Mouse (Mus musculus): Measurements from ENCODE around the gene Tex2. TPM values are rescaled to one million over a fixed set of nuclear protein-coding genes. Genes with fewer than 3 reads are reported as not detected.

The Tex2 gene
- polyA plus RNA-seq, 1 experiment from 2014 or later: 18.3 TPM

DNA sequence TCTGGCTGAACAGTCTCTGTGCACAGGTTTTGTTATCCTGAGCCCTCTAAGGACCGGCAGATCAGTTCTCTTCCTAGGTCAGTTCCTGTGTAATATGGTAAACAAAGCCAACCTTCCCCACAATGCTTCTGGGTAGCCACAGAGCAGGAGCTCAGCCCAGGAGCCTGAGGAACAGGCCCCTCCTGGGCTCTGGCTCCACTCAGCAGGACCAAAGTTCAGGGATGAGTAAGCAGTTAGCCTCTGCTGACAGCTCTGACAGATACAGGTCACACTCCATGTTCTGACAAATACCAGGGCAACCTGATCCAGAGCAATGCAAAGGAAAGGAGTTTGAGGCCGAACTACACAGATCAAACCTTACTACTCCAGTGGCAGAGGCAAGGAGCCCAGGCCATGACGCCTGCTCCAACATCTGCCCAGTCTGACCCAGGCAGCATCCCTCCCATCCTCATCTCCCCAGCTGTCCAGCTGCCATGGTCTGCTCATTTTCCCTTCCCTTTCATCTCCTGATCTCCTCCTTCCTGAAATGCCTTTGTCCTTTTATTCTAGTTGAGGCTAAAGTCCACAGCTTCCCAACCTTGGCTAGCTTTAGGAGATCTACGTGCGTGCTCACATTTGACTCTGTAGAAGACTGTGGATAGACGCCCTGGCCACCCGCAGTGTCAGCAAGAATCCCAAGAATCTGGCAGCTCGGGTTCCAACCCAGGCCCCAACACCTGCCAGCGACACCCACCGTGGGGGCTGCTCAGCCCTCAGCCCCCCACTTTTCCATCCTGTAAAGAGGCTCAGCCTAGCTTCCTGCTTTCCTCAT, 57.2 kb downstream of the Tex2 start:
- Histone ChIP-seq H3K4me2 (replicated peaks) (no peak overlapping the region), H3K36me3 (no peaks in the 10 kb centered on the region; the same call in 1 of the 2 replicates), H3K4me3 (replicated peaks) (no peak overlapping the region), H3K27me3 (no peaks in the 10 kb centered on the region), H3K9me3 (no peaks in the 10 kb centered on the region), H3K4me1 (replicated peaks) (peaks cover 15% of the 10 kb centered on the region), H3K9ac (replicated peaks) (no peak overlapping the region), H3K27ac (no peak overlapping the region)
- ATAC-seq: no peak
- 52% methylated on average over 10 of the region's 10 CpGs for WGBS

- ATAC-seq: no peak
- no peaks in the 10 kb centered on the region for H3K9me3 ChIP-seq
- no peak overlapping the region for H3K4me2 ChIP-seq (replicated peaks)
- peaks cover 28% of the 10 kb centered on the region for H3K36me3 ChIP-seq
- no peak overlapping the region for H3K27ac ChIP-seq
- H3K4me1 ChIP-seq (replicated peaks): no peaks in the 10 kb centered on the region
- no peak overlapping the region for H3K9ac ChIP-seq (replicated peaks)
- H3K27me3 ChIP-seq: no peaks in the 10 kb centered on the region
- no peak overlapping the region for H3K4me3 ChIP-seq (replicated peaks)
- 96% methylated on average over 4 of the region's 4 CpGs for WGBS
Observed at GRCm38 (mm10) chr11:106550398-106550797, 62.8 kb downstream of the Tex2 start.

GRCm38 (mm10) chr11:106546081-106546480, 67.1 kb downstream of the Tex2 start:
- Histone ChIP-seq H3K9me3 (no peaks in the 10 kb centered on the region), H3K4me2 (replicated peaks) (no peak overlapping the region), H3K27me3 (no peaks in the 10 kb centered on the region), H3K4me3 (replicated peaks) (no peak overlapping the region), H3K4me1 (replicated peaks) (peaks cover 3% of the 10 kb centered on the region; the same call in 1 of the 2 replicates), H3K9ac (replicated peaks) (no peak overlapping the region), H3K36me3 (peaks cover 52% of the 10 kb centered on the region), H3K27ac (no peak overlapping the region)
- 98% methylated on average over 4 of the region's 4 CpGs for WGBS
- ATAC-seq: no peak

GRCm38 (mm10) chr11:106544916-106545315, 68.3 kb downstream of the Tex2 start:
- ATAC-seq: no peak
- 93% methylated on average over 9 of the region's 9 CpGs for WGBS
- peaks cover 3% of the 10 kb centered on the region; the same call in 1 of the 2 replicates for H3K4me1 ChIP-seq (replicated peaks)
- no peak overlapping the region for H3K4me2 ChIP-seq (replicated peaks)
- H3K9ac ChIP-seq (replicated peaks): no peak overlapping the region
- no peaks in the 10 kb centered on the region for H3K9me3 ChIP-seq
- H3K27me3 ChIP-seq: no peaks in the 10 kb centered on the region
- H3K36me3 ChIP-seq: peaks cover 52% of the 10 kb centered on the region
- no peak overlapping the region for H3K27ac ChIP-seq
- no peak overlapping the region for H3K4me3 ChIP-seq (replicated peaks)

GRCm38 (mm10) chr11:106544133-106544532, 69.1 kb downstream of the Tex2 start:
- Histone ChIP-seq H3K27ac (peak overlapping the region; percentile 56), H3K9me3 (no peaks in the 10 kb centered on the region), H3K36me3 (peaks cover 52% of the 10 kb centered on the region), H3K4me1 (replicated peaks) (peaks cover 3% of the 10 kb centered on the region; the same call in 1 of the 2 replicates), H3K4me2 (replicated peaks) (no peak overlapping the region), H3K4me3 (replicated peaks) (no peak overlapping the region), H3K27me3 (no peaks in the 10 kb centered on the region), H3K9ac (replicated peaks) (no peak overlapping the region)
- 88% methylated on average over 11 of the region's 11 CpGs for WGBS
- no peak for ATAC-seq

GRCm38 (mm10) chr11:106543006-106543405, 70.2 kb downstream of the Tex2 start:
- Histone ChIP-seq H3K4me2 (replicated peaks) (no peak overlapping the region), H3K4me1 (replicated peaks) (peaks cover 3% of the 10 kb centered on the region; the same call in 1 of the 2 replicates), H3K27me3 (no peaks in the 10 kb centered on the region), H3K36me3 (peaks cover 46% of the 10 kb centered on the region), H3K4me3 (replicated peaks) (no peak overlapping the region), H3K9me3 (no peaks in the 10 kb centered on the region), H3K9ac (replicated peaks) (no peak overlapping the region), H3K27ac (no peak overlapping the region)
- 91% methylated on average over 13 of the region's 13 CpGs for WGBS
- no peak for ATAC-seq

GRCm38 (mm10) chr11:106542385-106542784, 70.8 kb downstream of the Tex2 start:
- Histone ChIP-seq H3K9ac (replicated peaks) (no peak overlapping the region), H3K9me3 (no peaks in the 10 kb centered on the region), H3K4me1 (replicated peaks) (peaks cover 3% of the 10 kb centered on the region; the same call in 1 of the 2 replicates), H3K27me3 (no peaks in the 10 kb centered on the region), H3K4me2 (replicated peaks) (no peak overlapping the region), H3K36me3 (peaks cover 43% of the 10 kb centered on the region), H3K4me3 (replicated peaks) (no peak overlapping the region), H3K27ac (no peak overlapping the region)
- no peak for ATAC-seq

DNA sequence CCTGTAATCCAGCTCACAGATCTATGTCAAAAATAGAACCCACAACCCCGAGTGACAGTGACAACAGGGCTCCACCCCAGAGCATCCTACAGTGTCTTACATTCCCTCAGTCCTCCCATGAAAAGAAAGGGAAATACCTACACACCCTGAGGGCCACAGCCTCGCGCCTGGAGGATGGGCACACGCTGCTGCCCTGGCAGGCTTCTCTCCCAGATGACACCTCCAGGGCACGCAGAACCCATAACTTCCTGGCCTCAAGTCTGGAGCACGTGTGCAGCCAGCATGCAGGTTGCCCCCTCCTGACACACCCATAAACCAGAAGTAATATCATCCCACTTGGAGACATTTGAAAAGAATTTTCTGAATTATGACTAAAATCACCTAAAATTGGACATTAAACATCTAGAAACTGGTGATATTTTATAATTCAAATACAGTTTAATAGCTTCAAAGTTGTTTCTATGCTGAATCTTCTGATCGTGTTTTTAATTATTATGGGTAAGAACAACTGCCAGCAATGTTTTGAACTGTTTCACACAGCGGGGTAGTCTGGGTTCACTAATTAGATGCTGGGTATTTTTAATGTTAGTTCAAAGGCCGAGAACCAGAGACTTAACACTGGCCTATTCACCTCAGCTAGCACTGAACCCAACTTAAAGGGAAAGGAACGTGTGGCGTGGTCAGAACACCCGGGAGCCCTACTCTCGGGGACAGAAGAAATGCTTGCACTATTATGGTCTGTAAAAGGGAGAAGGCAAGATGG, 72.5 kb downstream of the Tex2 start:
- Histone ChIP-seq H3K27ac (no peak overlapping the region), H3K4me3 (replicated peaks) (no peak overlapping the region), H3K9me3 (no peaks in the 10 kb centered on the region), H3K36me3 (peaks cover 26% of the 10 kb centered on the region), H3K4me2 (replicated peaks) (no peak overlapping the region), H3K9ac (replicated peaks) (no peak overlapping the region), H3K4me1 (replicated peaks) (peaks cover 17% of the 10 kb centered on the region), H3K27me3 (no peaks in the 10 kb centered on the region)
- WGBS: 81% methylated on average over 13 of the region's 13 CpGs
- ATAC-seq: no peak

DNA sequence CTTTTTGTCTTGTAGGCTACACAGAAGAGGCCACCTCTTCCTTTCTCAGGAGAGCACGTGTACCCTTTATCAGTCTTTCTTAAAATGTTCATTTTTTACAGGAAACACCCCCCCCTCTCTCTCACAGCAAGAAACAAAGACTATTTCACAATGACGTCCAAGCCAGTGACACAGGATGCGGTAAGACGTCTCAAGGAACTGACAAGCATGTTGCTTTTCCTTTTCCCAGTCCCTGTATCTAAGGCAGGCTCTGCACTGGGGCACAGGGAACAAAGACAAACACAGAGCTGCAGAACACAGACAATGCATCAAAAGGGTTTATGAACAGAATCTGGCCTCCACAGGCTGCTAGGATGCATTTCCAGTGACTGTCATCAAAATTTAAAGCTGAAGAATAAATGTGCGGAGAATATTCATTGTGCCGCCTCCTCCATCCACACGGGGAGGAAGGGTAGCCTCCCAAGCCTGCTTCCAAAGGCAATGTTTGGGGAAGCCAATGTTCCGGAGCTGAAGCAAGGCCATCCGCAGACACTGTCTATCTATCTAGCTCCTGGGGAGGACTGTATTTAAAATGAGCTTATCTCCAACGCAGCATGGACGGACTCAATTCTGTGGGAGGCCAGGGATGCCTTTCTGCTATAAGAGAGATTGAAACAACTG, 76.8 kb downstream of the Tex2 start:
- H3K4me1 ChIP-seq (replicated peaks): peaks cover 15% of the 10 kb centered on the region
- H3K4me2 ChIP-seq (replicated peaks): no peak overlapping the region
- H3K9me3 ChIP-seq: no peaks in the 10 kb centered on the region
- peak overlapping the region; percentile 21 for H3K9ac ChIP-seq (replicated peaks)
- H3K27me3 ChIP-seq: no peaks in the 10 kb centered on the region
- WGBS: 38% methylated on average over 11 of the region's 11 CpGs
- H3K4me3 ChIP-seq (replicated peaks): no peak overlapping the region
- peak; percentile 75 for ATAC-seq
- H3K27ac ChIP-seq: peak overlapping the region; percentile 82
- H3K36me3 ChIP-seq: peaks cover 17% of the 10 kb centered on the region; the same call in 1 of the 2 replicates

DNA sequence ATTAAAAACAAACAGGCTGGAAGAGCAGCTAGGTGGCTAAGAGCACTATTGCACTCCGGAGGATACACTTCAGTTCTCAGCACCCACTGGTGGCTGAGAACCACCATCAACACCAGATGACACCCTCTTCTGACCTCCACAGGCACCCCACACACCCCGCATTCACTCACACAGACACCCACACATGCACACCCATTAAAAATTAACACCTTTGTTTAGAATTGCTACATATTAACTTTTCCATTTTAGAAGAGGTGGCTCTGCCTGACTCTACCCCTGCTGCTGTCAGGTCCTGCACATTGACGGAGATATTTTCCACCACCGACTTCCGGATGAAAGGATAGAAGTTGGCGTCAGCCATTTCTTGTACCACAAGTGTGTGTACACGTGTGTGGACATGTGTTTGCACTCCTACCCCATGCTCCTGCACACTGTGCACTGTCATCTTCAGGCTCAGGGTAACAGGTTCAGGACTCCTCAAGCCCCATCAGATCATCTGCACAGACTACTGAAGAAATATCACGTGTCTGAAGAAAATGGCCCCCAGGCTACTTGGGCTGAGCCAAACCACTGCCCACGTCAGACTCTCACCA, 77.5 kb downstream of the Tex2 start:
- Histone ChIP-seq H3K27me3 (no peaks in the 10 kb centered on the region), H3K27ac (peak overlapping the region; percentile 82), H3K4me2 (replicated peaks) (no peak overlapping the region), H3K9ac (replicated peaks) (no peak overlapping the region), H3K4me1 (replicated peaks) (peaks cover 15% of the 10 kb centered on the region), H3K9me3 (no peaks in the 10 kb centered on the region), H3K36me3 (peaks cover 22% of the 10 kb centered on the region; the same call in 1 of the 2 replicates), H3K4me3 (replicated peaks) (no peak overlapping the region)
- ATAC-seq: peak; percentile 30
- 86% methylated on average over 9 of the region's 9 CpGs for WGBS

DNA sequence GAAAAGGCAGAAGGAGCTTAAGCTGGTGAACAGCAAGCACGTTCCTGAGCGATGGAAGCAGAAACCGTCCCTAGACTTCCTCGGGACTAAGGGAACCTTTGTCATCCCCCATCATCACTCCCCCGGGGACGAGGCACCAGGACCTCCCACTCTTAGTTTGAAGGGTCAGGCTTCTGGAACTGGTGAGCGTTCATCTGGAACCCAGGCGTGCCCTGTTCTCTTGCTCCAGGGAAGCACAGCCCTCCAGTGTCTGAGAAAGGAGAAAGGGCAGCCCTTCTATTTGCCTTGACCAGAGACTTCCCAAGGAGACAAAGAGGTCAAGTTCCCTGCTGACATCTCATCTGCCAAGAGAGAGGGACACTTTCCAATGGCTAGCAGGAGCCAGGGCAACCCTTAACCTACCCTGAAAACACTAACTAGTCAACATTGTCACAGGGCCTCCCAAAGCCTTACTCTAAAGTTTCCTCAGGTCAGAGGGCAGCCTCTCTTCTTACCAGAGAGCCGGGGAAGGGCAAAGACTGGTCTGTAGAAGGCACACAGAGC, 80.9 kb downstream of the Tex2 start:
- 55% methylated on average over 9 of the region's 9 CpGs for WGBS
- Histone ChIP-seq H3K9ac (replicated peaks) (no peak overlapping the region), H3K27ac (no peak overlapping the region), H3K9me3 (no peaks in the 10 kb centered on the region), H3K4me2 (replicated peaks) (no peak overlapping the region), H3K36me3 (peaks cover 22% of the 10 kb centered on the region; the same call in 1 of the 2 replicates), H3K27me3 (no peaks in the 10 kb centered on the region), H3K4me3 (replicated peaks) (no peak overlapping the region), H3K4me1 (replicated peaks) (peaks cover 25% of the 10 kb centered on the region)
- ATAC-seq: no peak
